ENCODE assay signal across 9 mouse cellular contexts in the genomic region with DNA sequence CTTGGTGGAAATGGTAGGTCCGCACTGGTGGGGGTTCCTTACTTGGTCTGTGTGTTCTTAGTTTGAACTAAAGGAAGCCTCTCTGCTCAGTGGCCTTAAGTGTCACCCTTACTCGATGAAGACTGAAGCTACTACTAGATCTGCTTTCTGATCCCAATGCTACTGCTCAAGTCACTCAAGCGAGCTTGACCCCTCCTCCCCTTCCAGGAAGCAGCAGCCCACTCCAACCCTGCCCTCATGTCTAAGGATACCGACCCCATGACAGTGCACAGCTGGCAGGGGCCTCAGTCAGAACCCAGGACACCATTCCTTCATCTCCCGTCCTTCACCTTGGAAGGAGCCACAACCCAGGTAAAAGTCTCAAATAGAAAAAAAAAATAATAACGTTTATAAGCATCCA. TPM values are rescaled to one million over a fixed set of nuclear protein-coding genes. Genes with fewer than 3 reads are reported as not detected.
DNase-seq lines count a peak whose midpoint lies in the region; ATAC-seq and TF ChIP-seq lines count a peak whose summit lies in the region.
"Had no signal": no experiment of that assay in that cellular context is flagged by ENCODE, and none has a peak within 500 bp of the region (broad histone marks: within the 10 kb centered on the region; RNA-seq: fewer than 3 reads in every experiment).

Gene Cep170b (plus strand): TSS at position 240 of the 400 bp plus-strand sequence.

- H3K36me3 ChIP-seq in heart, embryonic 16.5 days (ENCODE audit: control insufficient read depth, insufficient read depth), result no peaks in the 10 kb centered on the region
- H3K36me3 ChIP-seq in myocyte (ENCODE audit: control insufficient read depth, insufficient read depth), result no peaks in the 10 kb centered on the region

- H3ac ChIP-seq in myocyte (ENCODE audit: control insufficient read depth, insufficient read length), result no peak within 1 kb of the TSS

- H3K4me2 ChIP-seq in heart, embryonic 16.5 days (ENCODE audit: low read depth, low read length), result peak within 1 kb of the TSS; percentile 99
- H3K4me2 ChIP-seq in myocyte (ENCODE audit: low read depth), result no peak within 1 kb of the TSS

- no peak for TF ChIP-seq POLR2A in myocyte (IDR thresholded peaks at IDR 0.05; ENCODE audit: insufficient read length, low read depth)

- no peak for ATAC-seq in heart, embryonic 16.5 days (replicated peaks; ENCODE audit: extremely low read depth, insufficient read depth, low FRiP score)
- no peak for ATAC-seq in megakaryocyte progenitor cell, adult 5-6 weeks (replicated peaks; ENCODE audit: poor library complexity)

- H3K9ac ChIP-seq in heart, embryonic 16.5 days (ENCODE audit: low read length), result peak within 1 kb of the TSS; percentile 70

- peaks cover 5% of the 10 kb centered on the region for H3K79me2 ChIP-seq in myocyte (ENCODE audit: control insufficient read depth, insufficient read depth)

- peak within 1 kb of the TSS; percentile 82 for H3K4me3 ChIP-seq in heart, embryonic 16.5 days (ENCODE audit: low read length)
- no peak within 1 kb of the TSS for H3K4me3 ChIP-seq in myocyte

- DNase-seq in heart, adult 8-10 months (ENCODE audit: low spot score), result no peak
- DNase-seq in heart, postnatal 36 days, result no peak
- no peak for DNase-seq in adrenal gland, postnatal 14 days
- DNase-seq in layer of hippocampus, postnatal 25 days (ENCODE audit: extremely low spot score in 1 of 2, low spot score in 1 of 2), result no peak
- no peak for DNase-seq in urinary bladder, postnatal 4 days (ENCODE audit: low spot score in 2 of 2)

- peak within 1 kb of the TSS; percentile 71 for H3K27ac ChIP-seq in heart, embryonic 16.5 days (ENCODE audit: low read length)

- H3K9me3 ChIP-seq in heart, embryonic 16.5 days (replicated peaks; ENCODE audit: control insufficient read depth, low read length), result peaks cover 3% of the 10 kb centered on the region
- H3K9me3 ChIP-seq: megakaryocyte, embryonic 14.5 days had no signal

- intact Hi-C loops in heart, postnatal 36 days (cut with DNase I), result no loop called here

- H3K27me3 ChIP-seq in heart, embryonic 16.5 days (ENCODE audit: control insufficient read depth, insufficient read depth, low read length), result peaks cover 9% of the 10 kb centered on the region
- no peaks in the 10 kb centered on the region for H3K27me3 ChIP-seq in myocyte (ENCODE audit: control insufficient read depth, insufficient read depth, insufficient read length)

- 61% methylated on average over 6 of the region's 6 CpGs for WGBS in heart, embryonic 16.5 days

- H3K4me1 ChIP-seq in heart, embryonic 16.5 days (ENCODE audit: control insufficient read depth, insufficient read depth, low read length), result peaks cover 12% of the 10 kb centered on the region

TF ChIP-seq in myocyte, 11 proteins besides CTCF, POLR2A, EP300 and RAD21:
- TF ChIP-seq POLR2AphosphoS2 (IDR thresholded peaks at IDR 0.05; ENCODE audit: insufficient read length, low read depth) (no peak), MAX (IDR thresholded peaks at IDR 0.05; ENCODE audit: low read depth) (no peak), USF1 (IDR thresholded peaks at IDR 0.05; ENCODE audit: low read depth) (no peak), CEBPB (IDR thresholded peaks at IDR 0.05; ENCODE audit: insufficient read depth, poor library complexity, severe bottlenecking) (no peak), REST (IDR thresholded peaks at IDR 0.05; ENCODE audit: insufficient read depth, insufficient read length) (no peak), MYOD1 (IDR thresholded peaks at IDR 0.05; ENCODE audit: control insufficient read depth in 1 of 3, insufficient read length in 2 of 3, low read depth in 2 of 3) (no peak), MYOG (IDR thresholded peaks at IDR 0.05; ENCODE audit: control insufficient read depth in 1 of 3, insufficient read depth in 1 of 3, insufficient read length in 2 of 3, low read depth in 2 of 3) (no peak)

RNA-seq across cellular contexts. Expression of gene Cep170b, which starts in this region (rescaled TPM):
- total RNA-seq in heart, adult 8-10 months (2022), result 10 to 100 TPM; 12.3 to 14.7 (median 13.4) TPM
- 10 to 100 TPM in 1 of 2 experiments, 1 to 10 TPM in 1; 9.2 to 11.3 TPM for total RNA-seq in heart, postnatal 36 days (2021)
- total RNA-seq in adrenal gland, postnatal 14 days (2021), result 29.1 and 33.0 TPM in 2 replicates
- 4.3 and 5.1 TPM in 2 replicates for polyA plus RNA-seq in heart, embryonic 16.5 days (2015; fragmentation: Nextera tagmentation; extraction: Ambion mirVana)
- total RNA-seq in layer of hippocampus, postnatal 25 days (2021), result 100 to 1,000 TPM; 180 to 192 TPM
- 22.8 TPM for polyA plus RNA-seq in myocyte (2012; fragmentation: generic; extraction: Trizol)
- 0.59 and 2.1 TPM in 2 replicates for total RNA-seq in megakaryocyte progenitor cell, adult 5-6 weeks (2015)
- total RNA-seq in megakaryocyte progenitor cell, adult 5-6 weeks (2017), result 1.1 and 4.7 TPM in 2 replicates
